Mouse (Mus musculus): ENCODE results near the gene Olfr1250. TPM values are rescaled to one million over a fixed set of nuclear protein-coding genes. Genes with fewer than 3 reads are reported as not detected.
"Not testable (repeated sequence)": the region's sequence is repeated elsewhere in the genome, so short reads cannot be mapped to it uniquely, and the experiment has no call there.

The Olfr1250 gene
- not detected in 2 replicates for polyA plus RNA-seq (2015; fragmentation: Nextera tagmentation; extraction: Ambion mirVana)

DNA sequence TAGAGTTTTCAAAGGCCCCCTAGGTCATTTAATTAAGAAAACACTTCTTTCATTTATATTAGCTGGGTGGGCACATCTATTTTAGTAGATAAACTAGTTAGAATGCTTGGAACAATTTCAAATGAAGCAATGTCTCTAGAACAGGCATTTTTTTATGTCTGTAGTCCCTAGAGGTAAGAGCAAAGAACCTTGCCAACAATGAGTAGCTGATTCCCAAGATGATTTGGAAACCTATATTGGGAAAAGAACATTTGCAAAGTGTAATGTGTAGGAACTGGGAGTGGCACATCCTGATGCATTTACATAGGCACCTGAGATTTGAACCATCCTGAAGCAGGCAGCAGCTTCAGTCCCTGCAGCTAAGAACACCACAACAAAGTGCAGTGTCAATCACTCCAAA lies at the start of gene Olfr1250:
Gene Olfr1250 (minus strand): TSS at position 101 of the 400 bp plus-strand sequence.
- Histone ChIP-seq H3K4me2 (ENCODE audit: low read length) (no peak within 1 kb of the TSS), H3K9ac (ENCODE audit: low read depth, low read length) (no peak within 1 kb of the TSS), H3K27ac (ENCODE audit: low read length) (no peak within 1 kb of the TSS), H3K9me3 (replicated peaks; ENCODE audit: control insufficient read depth, low read length, poor library complexity, severe bottlenecking) (no peaks in the 10 kb centered on the region), H3K36me3 (ENCODE audit: control insufficient read depth, insufficient read depth, low read length) (no peaks in the 10 kb centered on the region), H3K27me3 (ENCODE audit: control insufficient read depth, insufficient read depth, low read depth, low read length) (no peaks in the 10 kb centered on the region), H3K4me1 (ENCODE audit: control insufficient read depth, insufficient read depth, low read length) (no peaks in the 10 kb centered on the region), H3K4me3 (ENCODE audit: low read depth, low read length) (no peak within 1 kb of the TSS)
- no peak for ATAC-seq

GRCm38 (mm10) chr2:89691980-89692379 lies 30.7 kb upstream of the Olfr1250 start:
- no peak overlapping the region for H3K4me3 ChIP-seq (ENCODE audit: low read depth, low read length)
- no peaks in the 10 kb centered on the region for H3K9me3 ChIP-seq (replicated peaks; ENCODE audit: control insufficient read depth, low read length, poor library complexity, severe bottlenecking)
- 75% methylated on average over 6 of the region's 6 CpGs for WGBS
- no peaks in the 10 kb centered on the region for H3K4me1 ChIP-seq (ENCODE audit: control insufficient read depth, insufficient read depth, low read length)
- H3K9ac ChIP-seq (ENCODE audit: low read depth, low read length) = no peak overlapping the region
- H3K27me3 ChIP-seq (ENCODE audit: control insufficient read depth, insufficient read depth, low read depth, low read length) = no peaks in the 10 kb centered on the region
- no peak overlapping the region for H3K27ac ChIP-seq (ENCODE audit: low read length)
- no peak for ATAC-seq
- H3K36me3 ChIP-seq (ENCODE audit: control insufficient read depth, insufficient read depth, low read length) = no peaks in the 10 kb centered on the region
- no peak overlapping the region for H3K4me2 ChIP-seq (ENCODE audit: low read length)

DNA sequence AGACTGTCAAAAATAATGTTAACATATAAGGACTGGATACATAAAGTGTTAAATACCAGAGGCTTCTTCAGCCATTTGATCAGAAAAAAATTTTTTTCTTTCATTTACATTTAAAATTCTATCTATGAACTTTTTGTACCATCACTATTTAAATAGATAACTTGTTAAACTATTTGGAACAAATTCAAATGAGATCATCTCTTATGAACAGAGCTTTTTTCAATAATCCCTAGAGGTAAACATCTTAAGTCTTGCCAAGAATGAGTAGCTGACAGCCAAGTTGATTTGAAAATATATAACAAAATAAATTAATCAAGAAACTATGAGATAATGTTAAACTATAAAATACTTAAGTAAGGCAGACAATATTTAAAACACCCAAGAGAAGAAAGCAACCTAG lies 10.6 kb upstream of the Olfr1250 start, which contains the start of gene Olfr1251:
Gene Olfr1251 (minus strand): TSS at position 101 of the 400 bp plus-strand sequence.
- Histone ChIP-seq H3K4me3 (ENCODE audit: low read depth, low read length) (no peak within 1 kb of the TSS), H3K27ac (ENCODE audit: low read length) (no peak within 1 kb of the TSS), H3K36me3 (ENCODE audit: control insufficient read depth, insufficient read depth, low read length) (no peaks in the 10 kb centered on the region), H3K9me3 (replicated peaks; ENCODE audit: control insufficient read depth, low read length, poor library complexity, severe bottlenecking) (no peaks in the 10 kb centered on the region), H3K4me2 (ENCODE audit: low read length) (no peak within 1 kb of the TSS), H3K27me3 (ENCODE audit: control insufficient read depth, insufficient read depth, low read depth, low read length) (no peaks in the 10 kb centered on the region), H3K4me1 (ENCODE audit: control insufficient read depth, insufficient read depth, low read length) (no peaks in the 10 kb centered on the region), H3K9ac (ENCODE audit: low read depth, low read length) (no peak within 1 kb of the TSS)
- ATAC-seq = no peak

- Histone ChIP-seq H3K4me1 (ENCODE audit: control insufficient read depth, insufficient read depth, low read length) (no peaks in the 10 kb centered on the region), H3K36me3 (ENCODE audit: control insufficient read depth, insufficient read depth, low read length) (no peaks in the 10 kb centered on the region), H3K27ac (ENCODE audit: low read length) (no peak within 1 kb of the TSS), H3K4me2 (ENCODE audit: low read length) (no peak within 1 kb of the TSS), H3K27me3 (ENCODE audit: control insufficient read depth, insufficient read depth, low read depth, low read length) (no peaks in the 10 kb centered on the region), H3K4me3 (ENCODE audit: low read depth, low read length) (no peak within 1 kb of the TSS), H3K9me3 (replicated peaks; ENCODE audit: control insufficient read depth, low read length, poor library complexity, severe bottlenecking) (no peaks in the 10 kb centered on the region), H3K9ac (ENCODE audit: low read depth, low read length) (no peak within 1 kb of the TSS)
- no peak for ATAC-seq
- 94% methylated on average over 2 of the region's 2 CpGs for WGBS
Measured at GRCm38 (mm10) chr2:89634883-89635282, 26.4 kb downstream of the Olfr1250 start, which contains the start of gene Olfr1249. TSS of gene Olfr1249 (minus strand) at chr2:89634983.

DNA sequence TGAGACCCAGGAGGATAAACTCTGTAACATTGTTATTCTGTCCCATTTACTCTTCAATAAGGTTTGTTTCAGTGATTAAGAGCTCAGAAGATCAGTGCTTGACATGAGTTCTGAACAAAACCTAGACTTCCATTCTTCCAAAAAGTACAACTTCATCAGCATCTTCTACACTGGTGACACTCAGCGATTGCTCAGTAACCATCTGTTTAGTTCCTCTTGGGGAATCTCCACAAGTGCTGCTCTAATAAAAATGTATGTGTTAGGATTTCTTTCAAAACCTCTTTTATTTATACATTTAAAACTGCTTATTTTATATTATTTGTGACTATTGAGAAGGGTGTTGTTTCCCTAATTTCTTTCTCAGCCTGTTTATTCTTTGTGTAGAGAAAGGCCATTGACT lies 43.1 kb downstream of the Olfr1250 start, which contains the start of gene Olfr1248:
Gene Olfr1248 (minus strand): TSS at position 101 of the 400 bp plus-strand sequence.
- not testable (repeated sequence) for H3K27me3 ChIP-seq (ENCODE audit: control insufficient read depth, insufficient read depth, low read depth, low read length); H3K36me3 ChIP-seq (ENCODE audit: control insufficient read depth, insufficient read depth, low read length); H3K4me3 ChIP-seq (ENCODE audit: low read depth, low read length); H3K27ac ChIP-seq (ENCODE audit: low read length); ATAC-seq; H3K9ac ChIP-seq (ENCODE audit: low read depth, low read length); H3K4me1 ChIP-seq (ENCODE audit: control insufficient read depth, insufficient read depth, low read length); H3K4me2 ChIP-seq (ENCODE audit: low read length); H3K9me3 ChIP-seq (replicated peaks; ENCODE audit: control insufficient read depth, low read length, poor library complexity, severe bottlenecking)
- 97% methylated on average over 1 of the region's 1 CpGs for WGBS

DNA sequence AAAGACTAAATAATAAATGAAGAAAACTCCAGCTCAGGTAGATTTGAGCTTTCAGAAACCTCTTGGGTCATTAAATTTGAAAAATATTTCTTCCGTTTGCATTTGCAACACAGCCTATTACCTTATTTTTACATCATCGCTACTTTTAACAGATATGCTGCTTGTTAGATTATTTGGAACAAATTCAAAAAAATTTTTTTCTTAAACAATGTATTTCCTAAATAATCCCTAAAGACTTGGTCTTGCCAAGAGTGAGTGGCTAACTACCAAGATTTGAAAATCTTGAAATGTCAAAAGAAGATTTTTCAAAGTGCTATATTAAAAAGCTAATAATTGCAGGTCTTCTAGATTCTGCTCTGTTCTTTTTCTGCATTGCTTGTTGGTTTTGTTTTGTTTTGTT lies 47.2 kb downstream of the Olfr1250 start, which contains the start of gene Olfr1247:
Gene Olfr1247 (minus strand): TSS at position 101 of the 400 bp plus-strand sequence.
- Histone ChIP-seq H3K4me2 (ENCODE audit: low read length) (no peak within 1 kb of the TSS), H3K27ac (ENCODE audit: low read length) (no peak within 1 kb of the TSS), H3K36me3 (ENCODE audit: control insufficient read depth, insufficient read depth, low read length) (no peaks in the 10 kb centered on the region), H3K27me3 (ENCODE audit: control insufficient read depth, insufficient read depth, low read depth, low read length) (no peaks in the 10 kb centered on the region), H3K9me3 (replicated peaks; ENCODE audit: control insufficient read depth, low read length, poor library complexity, severe bottlenecking) (no peaks in the 10 kb centered on the region), H3K4me3 (ENCODE audit: low read depth, low read length) (no peak within 1 kb of the TSS), H3K4me1 (ENCODE audit: control insufficient read depth, insufficient read depth, low read length) (no peaks in the 10 kb centered on the region), H3K9ac (ENCODE audit: low read depth, low read length) (no peak within 1 kb of the TSS)
- 95% methylated on average over 2 of the region's 2 CpGs for WGBS
- no peak for ATAC-seq

Other genes starting within 250 kb of the Olfr1250 start
- not detected in 2 replicates for gene Olfr1239, start 241.1 kb downstream of the Olfr1250 start, polyA plus RNA-seq (2015; fragmentation: Nextera tagmentation; extraction: Ambion mirVana)
- gene Olfr1240, start 218.5 kb downstream of the Olfr1250 start, polyA plus RNA-seq (2015; fragmentation: Nextera tagmentation; extraction: Ambion mirVana) = not detected in 2 replicates
- gene Olfr1241, start 174.3 kb downstream of the Olfr1250 start, polyA plus RNA-seq (2015; fragmentation: Nextera tagmentation; extraction: Ambion mirVana) = not detected in 2 replicates
- gene Olfr1242, start 163.1 kb downstream of the Olfr1250 start, polyA plus RNA-seq (2015; fragmentation: Nextera tagmentation; extraction: Ambion mirVana) = not detected in 2 replicates
- gene Olfr1243, start 130.0 kb downstream of the Olfr1250 start, polyA plus RNA-seq (2015; fragmentation: Nextera tagmentation; extraction: Ambion mirVana) = not detected in 2 replicates
- not detected in 2 replicates for gene Olfr1245, start 83.0 kb downstream of the Olfr1250 start, polyA plus RNA-seq (2015; fragmentation: Nextera tagmentation; extraction: Ambion mirVana)
- not detected in 2 replicates for gene Olfr1246, start 68.3 kb downstream of the Olfr1250 start, polyA plus RNA-seq (2015; fragmentation: Nextera tagmentation; extraction: Ambion mirVana)
- not detected in 2 replicates for gene Olfr1247, start 47.3 kb downstream of the Olfr1250 start, polyA plus RNA-seq (2015; fragmentation: Nextera tagmentation; extraction: Ambion mirVana)
- gene Olfr1248, start 43.2 kb downstream of the Olfr1250 start, polyA plus RNA-seq (2015; fragmentation: Nextera tagmentation; extraction: Ambion mirVana) = not detected in 2 replicates
- not detected in 2 replicates for gene Olfr1249, start 26.5 kb downstream of the Olfr1250 start, polyA plus RNA-seq (2015; fragmentation: Nextera tagmentation; extraction: Ambion mirVana)
- gene Olfr1251, start 10.5 kb upstream of the Olfr1250 start, polyA plus RNA-seq (2015; fragmentation: Nextera tagmentation; extraction: Ambion mirVana) = not detected in 2 replicates
- gene Olfr1252, start 63.5 kb upstream of the Olfr1250 start, polyA plus RNA-seq (2015; fragmentation: Nextera tagmentation; extraction: Ambion mirVana) = not detected in 2 replicates
- not detected in 2 replicates for gene Olfr1253, start 95.6 kb upstream of the Olfr1250 start, polyA plus RNA-seq (2015; fragmentation: Nextera tagmentation; extraction: Ambion mirVana)
- gene Olfr1254, start 132.2 kb upstream of the Olfr1250 start, polyA plus RNA-seq (2015; fragmentation: Nextera tagmentation; extraction: Ambion mirVana) = not detected in 2 replicates
- gene Olfr1255, start 150.6 kb upstream of the Olfr1250 start, polyA plus RNA-seq (2015; fragmentation: Nextera tagmentation; extraction: Ambion mirVana) = not detected in 2 replicates
- not detected in 2 replicates for gene Olfr1256, start 180.1 kb upstream of the Olfr1250 start, polyA plus RNA-seq (2015; fragmentation: Nextera tagmentation; extraction: Ambion mirVana)
- gene Olfr48, start 186.7 kb upstream of the Olfr1250 start, polyA plus RNA-seq (2015; fragmentation: Nextera tagmentation; extraction: Ambion mirVana) = not detected in 2 replicates
- gene Olfr1257, start 217.0 kb upstream of the Olfr1250 start, polyA plus RNA-seq (2015; fragmentation: Nextera tagmentation; extraction: Ambion mirVana) = not detected in 2 replicates

Data from midbrain, embryonic 16.5 days (tissue).